Mouse (Mus musculus) G1E (cell line): ENCODE data around the gene Afmid. TPM values are rescaled to one million over a fixed set of nuclear protein-coding genes. Genes with fewer than 3 reads are reported as not detected.

ENCODE experiments used
- ATAC-seq: 2 replicates; pipeline ENCODE4 v1.8.0; 2016; ENCODE audit warnings: mild to moderate bottlenecking; ENCODE audit not compliant: insufficient number of reproducible peaks, poor library complexity, low FRiP score, severe bottlenecking; ENCODE audit errors: extremely low read depth
- DNase-seq: peaks from one replicate; pipeline ENCODE4 v3.0.0; 2012; ENCODE audit warnings: low spot score
- H3K27me3 ChIP-seq: 2 replicates; pipeline ENCODE4 v1.6.1; 2012; ENCODE audit warnings: mild to moderate bottlenecking, low read length, inconsistent platforms; ENCODE audit not compliant: insufficient read depth
- H3K36me3 ChIP-seq: replicated peaks from 2 replicates; pipeline ENCODE3; 2012; ENCODE audit warnings: mild to moderate bottlenecking, inconsistent platforms
- H3K4me1 ChIP-seq: 2 replicates; pipeline ENCODE4 v1.6.1; 2012; ENCODE audit warnings: low read depth, low read length, inconsistent platforms, mixed read lengths; ENCODE audit not compliant: insufficient read depth
- H3K4me3 ChIP-seq: 2 replicates; pipeline ENCODE4 v1.5.1; 2012; ENCODE audit warnings: low read depth, mild to moderate bottlenecking, inconsistent platforms, low read length, moderate library complexity, mixed read lengths
- H3K9me3 ChIP-seq: replicated peaks from 2 replicates; pipeline ENCODE4 v1.6.1; 2012; ENCODE audit warnings: inconsistent platforms
- CTCF ChIP-seq: IDR thresholded peaks from 2 replicates; pipeline ENCODE4 v1.5.1; 2012; ENCODE audit warnings: low read depth, low read length, inconsistent platforms, mixed read lengths
- GATA1 ChIP-seq: IDR thresholded peaks from 2 replicates; pipeline ENCODE4 v1.6.1; 2012; ENCODE audit warnings: borderline replicate concordance, low read length, inconsistent platforms, mixed read lengths
- GATA2 ChIP-seq: IDR thresholded peaks from 2 replicates; pipeline ENCODE4 v1.6.1; 2012; ENCODE audit warnings: low read depth, low read length, inconsistent platforms, borderline replicate concordance
- POLR2AphosphoS5 ChIP-seq: IDR thresholded peaks from 2 replicates; pipeline ENCODE4 v1.6.1; 2012; ENCODE audit warnings: low read depth, low read length, inconsistent platforms; ENCODE audit not compliant: insufficient replicate concordance
- TAL1 ChIP-seq: conservative IDR thresholded peaks from 2 replicates; pipeline ENCODE4 v1.6.1; 2012; ENCODE audit warnings: low read depth, low read length, inconsistent platforms, mixed read lengths
- polyA plus RNA-seq: library from polyadenylated mRNA; stranded (reverse); fragments of >175 nt; gene quantifications from 2 replicates; pipeline ENCODE4 v1.2.3, GENCODE M21; 2012
- total RNA-seq, 2 experiments: library from RNA; stranded (forward) in 1 of 2; stranded (reverse) in 1 of 2; fragments of 200-1000 nt in 1 of 2; fragments of >200 nt in 1 of 2; fragmentation: Nextera tagmentation in 1 of 2; gene quantifications; 2 replicates each; pipeline ENCODE4 v1.2.3; 2014 to 2017

The Afmid gene
- total and polyA plus RNA-seq, 3 experiments, result 3.7 to 23.0 (median 6.9) TPM

GRCm38 (mm10) chr11:117822728-117823241 is 2.9 kb upstream of the Afmid start:
- Histone ChIP-seq H3K4me1 (peaks cover 91% of the 10 kb centered on the region), H3K9me3 (no peaks in the 10 kb centered on the region), H3K4me3 (peak overlapping the region; percentile 10; the same call in 1 of the 2 replicates), H3K27me3 (no peaks in the 10 kb centered on the region), H3K36me3 (peaks cover 68% of the 10 kb centered on the region)
- TF ChIP-seq CTCF, result no peak
- no peak for TF ChIP-seq GATA1
- TF ChIP-seq POLR2AphosphoS5, result no peak
- TF ChIP-seq TAL1, result no peak
- DNase-seq, result no peak
- ATAC-seq, result no peak

DNA sequence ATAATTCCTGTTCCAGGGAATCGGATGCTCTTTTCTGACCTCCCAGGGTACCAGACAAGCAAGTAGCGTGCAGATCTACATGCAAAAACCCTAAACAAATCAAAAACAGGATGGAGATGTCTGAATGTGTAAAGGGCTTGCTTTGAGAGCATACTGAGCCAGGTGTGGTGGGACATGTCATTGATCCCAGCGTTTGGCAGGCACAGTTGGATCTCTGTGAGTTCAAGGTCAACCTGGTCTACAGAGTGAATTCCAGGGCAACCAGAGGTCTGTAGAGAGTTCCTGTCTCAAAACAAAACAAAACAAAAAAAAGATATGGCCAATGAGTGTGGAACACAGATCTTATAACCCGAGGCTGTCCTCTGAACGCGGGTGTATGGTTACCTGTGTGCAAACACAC is 2.3 kb upstream of the Afmid start:
- ATAC-seq (no peak), DNase-seq (no peak)
- TF ChIP-seq TAL1, result no peak
- TF ChIP-seq CTCF, result no peak
- TF ChIP-seq GATA1, result no peak
- H3K36me3 ChIP-seq, result peaks cover 62% of the 10 kb centered on the region
- H3K4me1 ChIP-seq, result peaks cover 90% of the 10 kb centered on the region
- H3K27me3 ChIP-seq, result no peaks in the 10 kb centered on the region
- H3K9me3 ChIP-seq, result no peaks in the 10 kb centered on the region
- no peak overlapping the region for H3K4me3 ChIP-seq

- DNase-seq, result peak; percentile 70
- H3K9me3 ChIP-seq, result no peaks in the 10 kb centered on the region
- H3K4me1 ChIP-seq, result peaks cover 89% of the 10 kb centered on the region
- H3K4me3 ChIP-seq, result peak overlapping the region; percentile 79
- TF ChIP-seq TAL1, result no peak
- TF ChIP-seq GATA1, result no peak
- peak; percentile 75 for TF ChIP-seq CTCF
- ATAC-seq, result 0 out of 2 replicates have a peak, but pooled peaks have one; percentile 36
- peaks cover 52% of the 10 kb centered on the region for H3K36me3 ChIP-seq
- H3K27me3 ChIP-seq, result no peaks in the 10 kb centered on the region
These were observed 1.4 kb upstream of the Afmid start for GRCm38 (mm10) chr11:117824060-117824969.

DNA sequence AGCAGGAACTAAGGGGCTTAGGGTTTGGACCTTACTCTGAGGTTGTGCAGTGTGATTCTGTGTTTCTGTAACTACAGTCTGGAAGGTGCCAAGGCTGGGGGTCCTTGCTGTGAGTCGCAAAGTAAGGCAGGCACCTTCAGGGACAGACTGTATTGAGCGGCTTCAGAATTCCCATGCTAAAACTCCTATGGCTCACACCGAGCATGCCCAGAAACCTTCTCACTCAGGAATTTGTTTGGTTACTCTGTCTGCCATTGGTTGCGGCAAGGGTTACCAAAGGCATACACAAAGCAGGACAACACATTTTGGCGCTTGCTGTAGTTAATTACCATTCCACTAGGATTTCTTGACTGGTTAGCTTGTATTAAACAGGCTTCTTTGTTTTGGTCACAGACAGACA is 440 bp downstream of the Afmid start:
- no peak for TF ChIP-seq GATA2
- TF ChIP-seq CTCF, result no peak
- TF ChIP-seq GATA1, result no peak
- no peak for TF ChIP-seq TAL1
- no peak for TF ChIP-seq POLR2AphosphoS5
- Histone ChIP-seq H3K36me3 (peaks cover 40% of the 10 kb centered on the region), H3K27me3 (no peaks in the 10 kb centered on the region), H3K9me3 (no peaks in the 10 kb centered on the region), H3K4me1 (peaks cover 87% of the 10 kb centered on the region), H3K4me3 (peak overlapping the region; percentile 79)
- DNase-seq (no peak), ATAC-seq (0 out of 2 replicates have a peak, but pooled peaks have one; percentile 6)

GRCm38 (mm10) chr11:117826916-117827315 is 1.2 kb downstream of the Afmid start:
- H3K36me3 ChIP-seq, result peaks cover 33% of the 10 kb centered on the region
- H3K9me3 ChIP-seq, result no peaks in the 10 kb centered on the region
- no peak overlapping the region for H3K4me3 ChIP-seq
- no peaks in the 10 kb centered on the region for H3K27me3 ChIP-seq
- DNase-seq (no peak), ATAC-seq (no peak)
- no peak for TF ChIP-seq POLR2AphosphoS5
- TF ChIP-seq CTCF, result no peak
- no peak for TF ChIP-seq GATA1
- TF ChIP-seq GATA2, result no peak
- no peak for TF ChIP-seq TAL1
- H3K4me1 ChIP-seq, result peaks cover 85% of the 10 kb centered on the region

- peaks cover 85% of the 10 kb centered on the region for H3K4me1 ChIP-seq
- DNase-seq (no peak), ATAC-seq (no peak)
- peaks cover 28% of the 10 kb centered on the region for H3K36me3 ChIP-seq
- TF ChIP-seq GATA1 (no peak), CTCF (no peak), POLR2AphosphoS5 (no peak), GATA2 (no peak), TAL1 (no peak)
- H3K4me3 ChIP-seq, result no peak overlapping the region
- no peaks in the 10 kb centered on the region for H3K9me3 ChIP-seq
- no peaks in the 10 kb centered on the region for H3K27me3 ChIP-seq
These were observed 1.7 kb downstream of the Afmid start for GRCm38 (mm10) chr11:117827386-117827785.
